Mouse (Mus musculus): ENCODE measurements around the gene Mrpl38. TPM values are rescaled to one million over a fixed set of nuclear protein-coding genes. Genes with fewer than 3 reads are reported as not detected.

Mrpl38 gene
- total RNA-seq, 2 experiments from 2014 or later: 49.6 to 89.1 TPM

DNA sequence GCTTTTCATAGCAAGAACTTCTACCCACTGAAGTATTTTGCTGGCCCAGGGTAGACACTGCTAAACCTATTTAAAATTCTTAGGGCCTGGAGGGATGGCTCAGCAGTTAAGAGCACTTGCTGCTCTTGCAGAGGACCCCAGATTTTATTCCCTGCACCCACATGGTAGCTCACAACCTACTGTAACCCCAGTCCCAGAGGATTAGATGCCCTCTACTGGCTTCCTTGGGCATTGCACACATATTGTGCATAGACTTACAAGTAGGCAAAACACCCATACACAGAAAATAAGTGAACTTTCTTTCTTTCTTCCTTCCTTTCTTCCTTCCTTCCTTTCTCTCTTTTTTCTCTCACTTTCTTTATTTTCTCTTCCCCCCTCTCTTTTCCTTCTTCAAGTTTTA lies 20.8 kb downstream of the Mrpl38 start:
- no peak for ATAC-seq (replicated peaks; ENCODE audit: low FRiP score, low TSS enrichment, poor library complexity, severe bottlenecking)

GRCm38 (mm10) chr11:116117241-116117640 lies 21.4 kb downstream of the Mrpl38 start:
- ATAC-seq (replicated peaks; ENCODE audit: low FRiP score, low TSS enrichment, poor library complexity, severe bottlenecking): peak; percentile 91

GRCm38 (mm10) chr11:116111611-116112203 lies 27.0 kb downstream of the Mrpl38 start:
- ATAC-seq (replicated peaks; ENCODE audit: low FRiP score, low TSS enrichment, poor library complexity, severe bottlenecking): no peak

- no peak for ATAC-seq (replicated peaks; ENCODE audit: low FRiP score, low TSS enrichment, poor library complexity, severe bottlenecking)
Measured at GRCm38 (mm10) chr11:116111067-116111466, 27.6 kb downstream of the Mrpl38 start.

GRCm38 (mm10) chr11:116110540-116110939 lies 28.1 kb downstream of the Mrpl38 start:
- ATAC-seq (replicated peaks; ENCODE audit: low FRiP score, low TSS enrichment, poor library complexity, severe bottlenecking): no peak

DNA sequence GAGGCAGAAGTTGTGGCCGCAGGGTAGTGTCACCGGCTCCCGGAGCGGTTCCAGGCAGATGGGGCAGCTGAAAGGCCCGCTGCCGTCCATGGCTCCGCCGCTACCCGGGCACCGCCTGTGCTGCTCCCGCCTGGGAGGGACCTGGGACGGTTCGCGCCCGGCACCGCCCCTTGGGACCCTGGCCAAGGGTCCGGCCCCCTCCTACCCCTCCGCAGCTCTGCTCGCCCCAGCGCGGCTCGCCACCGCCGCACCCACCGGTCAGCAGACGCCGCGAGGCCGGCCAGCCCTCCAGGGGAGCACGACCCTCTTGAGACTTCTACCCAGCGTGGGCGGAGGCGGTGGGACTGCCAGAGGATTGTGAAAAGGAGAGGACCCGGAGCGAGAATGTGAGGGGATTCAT lies 28.5 kb downstream of the Mrpl38 start:
- no peak for ATAC-seq (replicated peaks; ENCODE audit: low FRiP score, low TSS enrichment, poor library complexity, severe bottlenecking)

GRCm38 (mm10) chr11:116109441-116110081 lies 29.1 kb downstream of the Mrpl38 start:
- peak; percentile 38 for ATAC-seq (replicated peaks; ENCODE audit: low FRiP score, low TSS enrichment, poor library complexity, severe bottlenecking)

- ATAC-seq (replicated peaks; ENCODE audit: low FRiP score, low TSS enrichment, poor library complexity, severe bottlenecking): no peak
Measured at GRCm38 (mm10) chr11:116108464-116109137, 30.1 kb downstream of the Mrpl38 start.

DNA sequence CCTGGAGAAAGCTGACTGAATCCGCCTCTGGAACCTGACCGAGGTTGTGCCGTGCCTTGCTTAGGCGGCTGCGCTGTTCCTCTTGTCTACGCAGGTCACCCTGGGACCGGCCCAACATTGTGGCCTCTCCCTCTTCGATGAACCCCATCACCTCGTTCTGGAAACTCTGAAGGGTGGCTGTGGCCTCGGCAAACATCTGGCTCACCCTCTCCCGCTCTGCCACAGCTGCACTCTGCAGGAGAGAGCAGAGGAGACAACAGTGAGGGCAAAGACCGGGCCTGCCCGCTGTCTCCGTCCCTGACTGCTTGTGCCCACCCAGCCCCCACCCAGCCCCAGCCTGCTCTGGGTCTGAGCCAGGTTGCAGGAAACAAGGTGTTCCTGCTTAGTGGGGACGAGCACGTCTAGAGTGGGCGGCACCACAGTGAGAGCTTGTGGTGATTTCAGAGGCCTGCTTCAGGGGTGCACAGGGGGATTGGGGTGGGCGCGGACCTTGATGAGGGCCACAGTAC lies 30.8 kb downstream of the Mrpl38 start:
- ATAC-seq (replicated peaks; ENCODE audit: low FRiP score, low TSS enrichment, poor library complexity, severe bottlenecking): no peak

- no peak for ATAC-seq (replicated peaks; ENCODE audit: low FRiP score, low TSS enrichment, poor library complexity, severe bottlenecking)
Measured at GRCm38 (mm10) chr11:116106963-116107776, 31.5 kb downstream of the Mrpl38 start.

DNA sequence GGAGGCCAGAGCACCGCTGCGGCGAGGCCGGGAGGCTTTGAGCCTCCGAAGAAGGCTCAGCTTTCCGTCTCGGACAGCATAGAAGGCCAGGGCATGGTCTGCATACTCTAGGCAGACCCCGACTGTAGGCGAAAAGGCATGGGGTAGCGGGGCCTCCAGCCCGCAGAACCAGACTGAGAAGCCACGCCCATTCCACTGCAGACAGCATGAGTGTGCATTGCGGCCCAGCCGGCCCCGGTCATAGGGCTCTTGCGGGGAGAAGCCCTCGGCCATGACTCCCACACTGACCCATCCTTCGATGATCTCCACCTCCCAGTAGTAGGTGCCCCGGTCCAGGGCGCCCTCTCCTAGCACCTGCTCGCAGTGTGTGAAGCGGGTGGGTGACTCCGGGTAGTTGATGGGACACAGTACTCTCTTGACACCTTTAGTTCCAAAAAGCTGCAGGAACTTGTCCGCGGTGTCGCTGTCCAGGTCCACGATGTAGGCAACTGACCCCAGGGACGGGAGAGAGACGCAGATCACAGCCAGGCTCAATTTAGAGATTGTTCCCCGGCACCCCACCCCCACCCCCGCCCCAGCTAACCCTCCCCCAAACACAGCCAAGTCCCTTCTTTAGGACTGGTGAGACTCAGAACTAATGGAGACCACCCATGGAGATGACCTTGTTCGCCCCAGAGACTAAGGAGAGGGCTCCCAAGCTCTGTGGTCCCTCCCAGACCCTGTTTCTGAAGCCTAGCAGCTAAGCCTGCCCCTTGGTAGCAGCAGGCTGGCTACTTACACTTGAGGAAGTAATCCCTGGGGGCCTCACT lies 32.3 kb downstream of the Mrpl38 start:
- no peak for ATAC-seq (replicated peaks; ENCODE audit: low FRiP score, low TSS enrichment, poor library complexity, severe bottlenecking)

DNA sequence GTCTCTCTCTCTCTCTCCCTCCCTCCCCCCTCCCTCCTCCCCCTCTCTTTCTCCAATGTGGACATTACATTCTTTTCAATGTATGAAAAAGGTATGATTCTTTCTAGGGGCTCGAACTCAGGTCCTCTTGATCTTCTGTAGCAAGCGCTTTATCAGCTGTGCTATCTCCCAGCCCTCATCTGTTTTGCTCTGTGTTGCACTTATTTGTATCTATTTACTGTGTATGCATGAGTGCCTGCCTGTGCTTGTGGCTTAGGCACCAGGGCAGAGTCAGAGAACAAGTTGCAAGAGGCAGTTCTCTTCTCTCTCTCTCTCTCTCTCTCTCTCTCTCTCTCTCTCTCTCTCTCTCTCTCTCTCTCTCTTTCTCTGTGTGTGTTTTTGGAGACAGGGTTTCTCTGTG lies 33.6 kb downstream of the Mrpl38 start:
- no peak for ATAC-seq (replicated peaks; ENCODE audit: low FRiP score, low TSS enrichment, poor library complexity, severe bottlenecking)

GRCm38 (mm10) chr11:116104006-116104646 lies 34.5 kb downstream of the Mrpl38 start:
- ATAC-seq (replicated peaks; ENCODE audit: low FRiP score, low TSS enrichment, poor library complexity, severe bottlenecking): 0 out of 2 replicates have a peak, but pooled peaks have one; percentile 22

DNA sequence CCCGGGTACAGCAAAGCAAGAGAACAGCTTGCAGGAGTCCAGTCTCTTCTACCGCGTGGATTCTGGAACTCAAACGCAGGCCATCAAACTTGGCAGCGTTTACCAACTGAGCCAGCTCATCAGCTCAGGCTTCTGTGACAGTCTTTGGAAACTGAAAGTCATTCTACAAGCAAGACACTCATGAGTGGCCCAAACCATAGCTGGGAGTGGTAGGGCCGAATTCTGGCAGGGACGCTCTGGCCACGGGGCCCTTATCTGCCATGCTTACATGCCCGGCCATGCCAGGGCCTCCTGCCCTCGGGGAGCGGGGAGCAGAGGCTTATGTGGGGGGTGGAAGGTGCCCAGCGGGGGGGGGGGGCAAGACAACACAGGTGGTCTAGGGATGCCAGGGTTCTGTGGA lies 35.1 kb downstream of the Mrpl38 start:
- ATAC-seq (replicated peaks; ENCODE audit: low FRiP score, low TSS enrichment, poor library complexity, severe bottlenecking): no peak

GRCm38 (mm10) chr11:116102472-116102871 lies 36.2 kb downstream of the Mrpl38 start:
- no peak for ATAC-seq (replicated peaks; ENCODE audit: low FRiP score, low TSS enrichment, poor library complexity, severe bottlenecking)

- ATAC-seq (replicated peaks; ENCODE audit: low FRiP score, low TSS enrichment, poor library complexity, severe bottlenecking): no peak
Measured at GRCm38 (mm10) chr11:116101931-116102381, 36.7 kb downstream of the Mrpl38 start.

GRCm38 (mm10) chr11:116100839-116101238 lies 37.8 kb downstream of the Mrpl38 start:
- ATAC-seq (replicated peaks; ENCODE audit: low FRiP score, low TSS enrichment, poor library complexity, severe bottlenecking): no peak

DNA sequence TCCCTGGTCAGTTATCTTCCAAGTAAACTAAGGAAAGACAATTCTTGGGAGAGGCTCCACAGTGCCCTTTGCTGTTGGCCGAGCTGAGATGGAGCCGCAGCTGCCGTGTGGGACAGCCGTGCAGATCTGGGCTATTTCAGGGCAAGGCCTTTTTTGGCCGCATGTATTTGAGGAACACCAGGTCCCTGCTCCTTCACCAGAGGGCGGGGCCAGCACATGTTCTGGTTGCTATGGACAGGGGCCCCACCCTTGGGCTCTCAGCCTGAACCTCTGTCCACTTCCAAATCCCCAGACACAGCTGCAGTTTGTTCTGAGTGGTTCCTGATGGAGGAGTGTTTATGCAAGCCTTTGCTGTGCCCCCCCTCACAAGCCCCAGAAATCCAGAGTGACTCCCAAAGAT lies 38.3 kb downstream of the Mrpl38 start:
- ATAC-seq (replicated peaks; ENCODE audit: low FRiP score, low TSS enrichment, poor library complexity, severe bottlenecking): no peak

All from megakaryocyte-erythroid progenitor cell, adult 5-6 weeks (primary cell).